Mouse (Mus musculus) thymus, postnatal 25 days (tissue): Measurements from ENCODE around the gene Gm45844.
"Not testable (repeated sequence)": the region's sequence is repeated elsewhere in the genome, so short reads cannot be mapped to it uniquely, and the experiment has no call there.

Experiments
- DNase-seq: peaks from one replicate; pipeline ENCODE4 v3.0.0; 2022

Gene Gm45844

GRCm38 (mm10) chr7:7277966-7278567, at the start of gene Gm45844:
Gene Gm45844 (minus strand): TSS chr7:7278289.
- DNase-seq: peak; percentile 90

- peak; percentile 56 for DNase-seq
Observed at GRCm38 (mm10) chr7:7295595-7295994, 17.5 kb upstream of the Gm45844 start.

DNA sequence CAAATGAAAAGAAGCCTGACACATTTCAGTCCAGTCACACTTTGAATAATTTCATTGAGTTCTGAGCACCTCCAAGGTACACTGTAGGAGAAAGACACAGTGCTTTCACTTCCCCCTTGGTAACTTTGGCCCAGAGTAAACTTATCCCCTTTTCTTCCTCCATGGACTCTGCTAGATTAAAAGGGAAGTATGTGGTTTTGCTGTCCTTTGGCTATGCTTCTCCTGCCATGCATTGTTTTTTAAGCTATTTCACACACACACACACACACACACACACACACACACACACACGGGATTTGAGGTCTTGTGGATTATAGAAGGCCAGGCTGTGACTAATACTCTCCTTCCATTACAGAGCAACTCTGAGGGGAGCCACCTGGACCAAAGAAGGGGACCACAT, 3.3 kb upstream of the Gm45844 start:
- no peak for DNase-seq

DNA sequence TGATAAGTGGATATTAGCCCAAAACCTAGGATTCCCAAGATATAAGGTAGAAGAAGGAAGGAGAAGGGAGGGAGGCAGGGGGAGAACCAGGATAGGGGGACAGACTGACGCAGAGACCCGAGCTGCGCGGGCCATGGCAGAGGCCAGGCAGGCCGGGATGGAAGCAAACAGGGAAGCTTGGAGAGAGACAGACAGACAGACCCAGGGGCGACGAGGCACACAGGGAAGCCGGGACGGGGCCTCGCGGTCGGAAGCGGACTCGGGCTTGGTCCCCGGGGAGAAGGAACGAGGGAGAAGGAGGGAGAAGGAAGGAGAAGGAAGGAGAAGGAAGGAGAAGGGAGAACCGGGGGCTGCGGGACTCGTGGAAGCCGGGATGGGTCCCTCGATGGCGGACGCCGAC, 533 bp downstream of the Gm45844 start:
- DNase-seq: not testable (repeated sequence)

GRCm38 (mm10) chr7:7247228-7247627, 30.9 kb downstream of the Gm45844 start, which contains the start of gene Vmn2r29:
Gene Vmn2r29 (minus strand): TSS chr7:7247328.
- DNase-seq: not testable (repeated sequence)

DNA sequence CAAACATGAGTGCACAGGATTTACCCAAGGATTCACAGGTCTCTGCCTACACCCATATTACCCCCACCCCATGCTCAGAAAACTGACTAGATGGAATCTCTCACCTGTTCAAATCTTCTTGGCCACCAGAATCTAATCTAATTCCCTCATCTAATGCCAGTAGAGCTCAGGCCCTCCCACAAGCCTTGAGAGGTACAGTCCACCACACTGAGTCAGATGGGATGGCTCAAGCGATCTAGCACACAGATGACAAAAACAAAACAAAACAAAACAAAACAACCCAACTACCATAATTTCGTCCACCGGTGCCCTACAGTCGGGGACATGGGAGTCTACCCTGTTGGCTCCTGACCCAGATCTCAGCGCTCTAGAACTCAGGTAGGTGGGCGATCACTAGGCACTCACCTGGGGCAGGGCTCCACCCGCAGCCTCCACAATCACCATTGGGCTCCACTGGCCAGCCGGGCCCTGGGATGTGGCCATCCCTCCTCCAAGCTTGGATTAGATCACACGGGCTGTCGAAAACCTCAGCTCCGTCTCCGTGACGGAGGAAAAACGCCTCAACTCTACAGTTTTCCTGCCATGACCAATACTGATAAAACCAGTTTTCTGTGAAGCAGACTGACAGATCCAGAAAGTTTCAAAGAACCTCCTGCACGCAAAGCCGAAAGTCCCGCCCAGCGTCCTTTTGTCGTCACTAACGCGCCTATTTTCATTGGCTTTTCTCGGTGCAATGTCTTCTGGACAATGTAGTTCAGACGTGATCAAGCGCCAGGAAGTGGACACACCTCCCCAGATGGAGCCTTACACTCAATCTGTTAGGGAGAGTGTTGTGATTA, 68.6 kb downstream of the Gm45844 start, which contains the start of gene Zfp772:
Gene Zfp772 (minus strand): TSS at position 686 of the 839 bp plus-strand sequence.
- DNase-seq: peak; percentile 58

DNA sequence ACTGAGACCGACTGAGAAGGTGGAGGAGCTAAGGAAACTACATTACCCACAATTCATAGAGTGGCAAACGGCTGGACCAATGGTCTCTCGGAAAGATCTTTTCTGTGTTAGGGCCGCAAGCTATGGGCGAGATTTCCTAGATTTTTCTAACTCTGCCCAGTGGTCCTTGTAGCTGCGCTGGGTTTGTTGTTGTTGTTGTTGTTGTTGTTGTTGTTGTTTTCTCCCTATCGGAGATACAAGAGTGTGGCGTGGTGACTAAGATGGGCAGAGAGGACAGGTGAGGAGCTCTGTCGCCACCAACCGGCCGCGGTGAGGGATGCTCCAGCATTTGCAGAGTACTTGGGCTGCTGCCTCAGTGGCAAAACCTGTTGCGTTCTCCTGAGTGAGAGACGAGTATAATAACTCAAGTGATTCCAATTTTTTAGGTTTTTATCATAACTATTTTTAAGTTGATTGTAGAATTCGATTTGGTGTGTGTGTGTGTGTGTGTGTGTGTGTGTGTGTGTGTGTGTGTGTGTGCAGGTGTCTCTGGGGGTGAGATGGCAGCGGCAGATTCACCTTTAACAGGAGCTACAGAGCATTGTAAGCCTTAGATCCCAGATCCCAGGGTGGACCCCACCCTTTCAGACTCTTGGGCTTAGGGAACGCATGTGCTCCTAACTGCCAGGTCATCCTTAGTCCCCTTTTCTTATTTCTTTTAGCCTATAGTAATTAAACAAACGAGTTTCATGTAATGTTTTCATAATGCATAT, 89.7 kb downstream of the Gm45844 start:
- DNase-seq: peak; percentile 76

DNA sequence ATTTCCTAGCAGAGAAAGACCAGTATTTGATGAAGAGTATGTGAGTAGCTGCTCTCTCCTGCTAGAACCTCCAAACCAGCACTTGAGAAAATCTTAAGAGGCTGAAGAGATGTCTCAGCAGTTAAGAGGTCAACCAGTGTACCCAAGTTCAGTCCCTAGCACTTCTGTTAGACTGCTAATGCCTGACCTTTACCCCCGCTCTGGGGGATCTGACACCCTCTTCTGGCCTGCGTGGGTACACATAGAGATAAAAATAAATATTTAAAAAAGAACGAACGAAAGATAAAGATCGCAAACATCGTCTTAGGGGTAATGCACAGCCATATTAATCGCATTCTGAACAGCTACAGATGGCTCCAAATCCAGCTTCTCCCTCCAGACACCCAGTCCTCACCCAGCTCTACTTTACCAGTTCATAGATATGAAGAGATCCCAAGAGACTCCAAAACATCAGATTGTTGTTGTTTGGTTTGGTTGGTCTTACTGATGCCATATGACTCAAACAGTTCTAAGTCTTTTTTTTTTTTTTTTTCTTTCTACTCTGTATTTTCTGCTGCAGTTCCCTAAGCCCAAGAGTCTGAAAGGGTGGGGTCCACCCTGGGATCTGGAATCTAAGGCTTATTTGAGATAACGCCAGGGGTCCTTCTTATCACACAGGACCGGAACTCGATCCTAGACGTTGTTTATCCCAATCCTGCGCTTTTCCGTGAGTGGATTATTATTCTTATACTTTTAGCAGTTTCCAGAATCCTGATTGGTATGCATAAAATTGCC, 90.5 kb downstream of the Gm45844 start:
- DNase-seq: no peak

GRCm38 (mm10) chr7:7185897-7186296, 92.2 kb downstream of the Gm45844 start:
- no peak for DNase-seq

DNA sequence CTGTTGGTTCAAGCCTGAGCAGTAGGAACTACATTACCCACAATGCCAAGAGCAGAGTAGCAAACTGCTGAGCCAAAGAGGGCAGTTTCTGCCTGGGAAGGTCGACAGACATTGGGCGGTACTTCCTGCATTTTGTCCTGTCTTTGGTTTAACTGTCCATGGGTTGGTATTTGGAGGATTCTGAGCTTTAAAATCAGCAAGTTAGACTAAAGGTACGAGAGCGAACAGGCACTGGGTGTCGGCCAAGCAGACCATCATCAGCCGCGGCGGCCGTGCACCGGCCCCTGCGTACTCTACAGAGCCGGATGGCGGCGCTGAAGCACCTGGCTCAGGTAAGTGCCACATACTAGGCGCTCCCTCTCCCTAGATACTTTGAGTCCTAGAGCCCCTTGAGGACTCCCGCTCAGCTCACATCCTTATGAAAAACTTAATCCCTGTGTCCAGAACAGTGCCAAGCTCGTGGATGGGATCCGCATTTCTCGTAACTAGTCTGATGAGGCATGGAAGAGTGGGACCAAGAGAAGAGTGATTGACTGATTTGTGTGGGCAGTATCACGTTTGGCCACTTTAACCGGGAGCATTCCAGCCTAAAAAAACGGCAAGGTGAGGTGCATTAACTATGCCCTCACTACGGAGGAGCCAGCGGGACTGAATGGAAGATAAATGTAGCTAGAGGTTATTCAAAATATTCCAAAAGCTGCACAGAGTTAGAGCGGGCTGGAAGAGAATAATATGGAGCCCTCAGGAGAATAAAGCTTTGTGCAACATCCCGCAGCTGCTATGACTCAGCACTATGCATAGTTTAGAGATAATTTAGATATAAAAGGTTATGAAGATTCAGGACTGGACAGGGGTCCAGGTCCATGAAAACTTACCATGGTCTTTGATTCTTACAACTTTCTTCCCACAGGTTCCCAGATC, 106.6 kb downstream of the Gm45844 start, which contains the start of gene Zfp418:
Gene Zfp418 (plus strand): TSS at position 104 of the 921 bp plus-strand sequence.
- DNase-seq: peak; percentile 31
